Mouse (Mus musculus): Measurements from ENCODE around the gene Olfr1335. TPM values are rescaled to one million over a fixed set of nuclear protein-coding genes. Genes with fewer than 3 reads are reported as not detected.
"Not testable (repeated sequence)": the region's sequence is repeated elsewhere in the genome, so short reads cannot be mapped to it uniquely, and the experiment has no call there.

The Olfr1335 gene
- not detected for polyA plus RNA-seq (2017; shearing (Covaris generic))

- ATAC-seq: no peak
Observed at GRCm38 (mm10) chr4:118809844-118810243, at the start of gene Olfr1335. TSS of gene Olfr1335 (minus strand) at chr4:118809944.

- ATAC-seq: no peak
Observed at GRCm38 (mm10) chr4:118836179-118836578, 26.4 kb upstream of the Olfr1335 start, which contains the start of gene Olfr1333. TSS of gene Olfr1333 (minus strand) at chr4:118836279.

GRCm38 (mm10) chr4:118818921-118819320 is 9.2 kb upstream of the Olfr1335 start:
- ATAC-seq: no peak

- not testable (repeated sequence) for ATAC-seq
Observed at GRCm38 (mm10) chr4:118792796-118793195, 16.9 kb downstream of the Olfr1335 start.

- no peak for ATAC-seq
Observed at GRCm38 (mm10) chr4:118782486-118782885, 27.3 kb downstream of the Olfr1335 start, which contains the start of gene Olfr1337. TSS of gene Olfr1337 (minus strand) at chr4:118782586.

Other genes with a start within 250 kb of the Olfr1335 start
- under 1 TPM in 1 of 3 experiments, not detected in 2; 0.09 TPM for gene Cfap57, start 189.2 kb downstream of the Olfr1335 start, polyA plus RNA-seq (2017; shearing (Covaris generic))
- gene Ebna1bp2, start 189.1 kb downstream of the Olfr1335 start, polyA plus RNA-seq (2017; shearing (Covaris generic)): 100 to 1,000 TPM; 160 to 179 (median 172) TPM
- gene Olfr62, start 151.0 kb downstream of the Olfr1335 start, polyA plus RNA-seq (2017; shearing (Covaris generic)): not detected
- not detected for gene Olfr1342, start 117.2 kb downstream of the Olfr1335 start, polyA plus RNA-seq (2017; shearing (Covaris generic))
- gene Olfr1341, start 106.4 kb downstream of the Olfr1335 start, polyA plus RNA-seq (2017; shearing (Covaris generic)): not detected
- gene Olfr1340, start 89.8 kb downstream of the Olfr1335 start, polyA plus RNA-seq (2017; shearing (Covaris generic)): not detected
- gene Olfr1339, start 77.8 kb downstream of the Olfr1335 start, polyA plus RNA-seq (2017; shearing (Covaris generic)): not detected
- gene Olfr1338, start 51.2 kb downstream of the Olfr1335 start, polyA plus RNA-seq (2017; shearing (Covaris generic)): not detected
- gene Olfr1337, start 27.4 kb downstream of the Olfr1335 start, polyA plus RNA-seq (2017; shearing (Covaris generic)): not detected
- not detected for gene Olfr1333, start 26.3 kb upstream of the Olfr1335 start, polyA plus RNA-seq (2017; shearing (Covaris generic))
- not detected for gene Olfr1331, start 54.7 kb upstream of the Olfr1335 start, polyA plus RNA-seq (2017; shearing (Covaris generic))
- under 1 TPM in 1 of 3 experiments, not detected in 2; 0.11 TPM for gene Olfr1330, start 78.7 kb upstream of the Olfr1335 start, polyA plus RNA-seq (2017; shearing (Covaris generic))
- gene Olfr1329, start 107.5 kb upstream of the Olfr1335 start, polyA plus RNA-seq (2017; shearing (Covaris generic)): not detected
- not detected for gene Olfr1328, start 128.7 kb upstream of the Olfr1335 start, polyA plus RNA-seq (2017; shearing (Covaris generic))
- gene Lao1, start 151.6 kb upstream of the Olfr1335 start, polyA plus RNA-seq (2017; shearing (Covaris generic)): not detected